Mouse (Mus musculus) cerebellum, adult 11 months (tissue): ENCODE data around the gene Frmd4a.
A peak's percentile ranks its signal among the peaks of the same experiment; 100 is the strongest.
"Not testable (repeated sequence)": the region's sequence is repeated elsewhere in the genome, so short reads cannot be mapped to it uniquely, and the experiment has no call there.

Experiments
- DNase-seq: peaks from one replicate; pipeline ENCODE4 v3.0.0; 2022

The Frmd4a gene

DNA sequence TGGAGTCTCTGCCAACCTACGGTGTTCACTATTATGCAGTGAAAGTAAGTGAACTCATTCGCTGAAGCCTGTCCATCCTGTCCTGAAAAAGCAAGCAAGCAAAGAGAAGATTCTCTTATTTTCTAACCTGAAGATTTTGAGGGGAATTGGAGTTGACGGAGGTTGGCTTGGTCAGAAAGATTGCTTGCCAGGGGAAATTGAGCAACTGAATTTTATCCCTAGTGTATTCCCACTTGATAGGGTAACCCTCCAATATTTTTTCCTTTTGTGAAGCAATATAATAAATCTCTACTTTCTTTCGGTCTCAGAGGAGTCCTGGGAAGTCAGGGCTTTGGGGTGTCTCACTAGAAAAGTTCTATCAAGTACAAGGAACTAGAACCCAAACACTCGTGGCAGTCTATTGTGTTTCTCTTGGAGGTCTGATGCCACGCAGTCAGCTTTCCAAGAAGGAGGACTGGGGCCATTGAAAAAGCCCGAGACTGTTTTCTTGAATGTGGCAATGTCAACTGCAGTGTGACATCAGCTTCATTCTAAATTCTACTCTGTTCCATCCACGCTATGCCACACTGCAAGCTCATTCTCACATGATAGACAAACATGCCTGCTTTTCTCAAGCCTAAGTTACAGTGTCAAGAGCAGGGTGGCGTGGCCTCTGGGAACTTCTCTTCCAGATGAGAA lies 517.8 kb downstream of the Frmd4a start:
- no peak for DNase-seq

DNA sequence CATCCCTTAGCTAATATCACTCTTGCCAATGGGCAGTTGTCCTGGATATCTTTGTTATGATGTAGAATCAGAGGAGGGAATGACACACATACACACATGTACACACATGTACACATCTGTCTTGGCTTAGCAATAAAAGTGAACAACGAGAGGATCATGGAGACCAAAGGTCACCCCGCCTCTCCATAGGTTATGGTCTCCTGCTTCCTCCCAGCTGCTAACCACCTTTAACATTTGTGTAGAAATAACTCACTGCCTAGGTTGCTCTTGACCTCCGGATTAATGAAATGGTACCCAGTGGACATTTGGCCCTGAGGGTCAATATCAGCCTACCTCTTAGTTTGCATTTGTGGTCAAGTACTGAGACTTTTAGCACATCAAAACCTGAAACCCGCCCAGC lies 523.8 kb downstream of the Frmd4a start:
- DNase-seq = no peak

DNA sequence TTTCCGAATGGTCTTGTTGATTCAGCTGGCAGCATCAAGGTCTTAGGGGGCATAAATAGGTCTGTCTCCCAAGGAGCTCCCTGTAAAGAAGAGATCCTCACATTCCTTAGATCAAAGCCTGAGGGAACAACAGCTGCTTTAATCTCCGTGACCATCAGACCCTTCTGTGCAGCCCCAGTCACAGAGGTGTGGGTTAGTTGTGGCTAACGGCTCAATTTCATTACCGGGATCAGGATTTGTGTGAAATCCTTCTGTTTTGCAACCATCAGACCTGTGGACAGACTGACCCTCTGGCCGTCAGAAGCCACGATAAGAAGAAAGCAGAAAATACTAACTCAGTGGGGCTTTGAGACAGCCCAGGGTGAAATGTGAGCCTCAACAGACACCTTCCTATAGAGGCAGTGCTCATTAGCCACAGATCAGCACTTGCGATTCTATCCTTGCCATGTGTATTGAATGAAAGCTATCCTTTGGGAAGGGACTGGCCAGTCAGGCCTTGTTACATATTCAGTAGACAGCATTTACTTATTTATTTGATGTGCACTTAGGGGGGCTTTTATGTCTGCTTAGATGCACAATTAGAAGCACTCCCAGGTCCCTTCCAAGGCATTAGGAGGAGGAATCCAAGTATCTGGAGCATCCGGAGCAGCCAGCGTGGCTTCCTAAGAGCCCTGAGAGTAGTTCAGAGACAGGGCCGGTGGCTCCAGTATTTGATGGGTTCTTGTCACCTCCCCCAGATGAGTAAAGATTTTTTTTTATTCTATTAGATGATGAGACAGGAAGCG lies 524.5 kb downstream of the Frmd4a start:
- DNase-seq = no peak

DNA sequence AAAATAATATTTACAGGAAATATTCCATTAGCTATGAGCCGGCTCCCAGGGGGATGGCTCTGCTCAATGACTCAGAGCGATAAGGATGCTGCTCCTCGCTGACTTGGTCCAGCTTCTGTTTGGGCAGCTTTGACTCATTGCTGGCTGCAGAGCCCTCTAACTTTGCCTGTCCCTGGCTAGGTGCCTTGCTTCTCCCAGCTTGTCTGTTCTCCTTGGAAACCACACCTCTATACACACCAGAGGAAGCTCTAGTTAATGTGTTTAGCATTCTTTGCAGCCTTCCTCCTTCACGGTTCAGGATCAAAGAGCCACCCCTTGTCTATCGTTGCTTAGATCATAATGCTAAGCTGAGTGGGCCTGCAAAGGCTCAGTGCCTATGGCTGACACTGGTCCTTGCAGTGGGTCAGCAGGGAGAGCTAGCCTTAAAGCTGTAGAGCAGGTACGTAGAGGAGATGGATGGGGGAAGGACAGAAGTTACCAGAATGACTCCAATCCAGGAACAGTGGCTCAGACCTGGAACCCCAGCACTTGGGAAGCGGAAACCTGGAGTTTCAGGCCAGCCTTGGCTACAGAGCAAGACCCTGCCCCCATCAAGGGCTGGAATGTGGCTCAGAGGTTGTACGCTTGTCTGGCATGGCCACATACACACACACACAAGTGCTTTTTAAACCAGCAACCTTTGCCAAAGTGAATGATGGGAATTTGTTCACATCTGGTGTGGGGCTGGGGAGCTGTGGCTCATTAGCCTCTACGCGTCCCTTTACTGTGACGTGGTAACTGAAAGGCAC lies 525.3 kb downstream of the Frmd4a start:
- DNase-seq = no peak

DNA sequence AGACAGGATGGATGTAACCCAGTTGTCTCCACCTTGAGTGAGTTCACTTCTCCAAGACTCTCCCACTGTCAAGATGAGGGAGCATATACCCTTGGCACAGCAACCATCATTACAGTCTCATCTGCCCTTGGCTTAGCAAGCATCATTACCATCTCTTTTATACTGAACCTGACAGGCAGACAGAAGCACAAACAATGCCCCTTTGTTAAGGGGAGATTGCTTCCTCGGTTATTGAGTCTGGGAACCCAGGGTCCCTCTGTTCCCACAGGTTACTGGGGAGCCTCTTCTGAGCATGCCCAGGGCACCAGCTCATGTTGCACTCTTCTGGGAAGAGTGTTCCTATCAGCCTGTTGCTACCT lies 525.9 kb downstream of the Frmd4a start:
- no peak for DNase-seq

GRCm38 (mm10) chr2:4544360-4544759 lies 526.8 kb downstream of the Frmd4a start:
- no peak for DNase-seq

- no peak for DNase-seq
Measured at GRCm38 (mm10) chr2:4545261-4545660, 527.7 kb downstream of the Frmd4a start.

- no peak for DNase-seq
Measured at GRCm38 (mm10) chr2:4547003-4547662, 529.6 kb downstream of the Frmd4a start.

GRCm38 (mm10) chr2:4549271-4549670 lies 531.8 kb downstream of the Frmd4a start:
- DNase-seq = no peak

DNA sequence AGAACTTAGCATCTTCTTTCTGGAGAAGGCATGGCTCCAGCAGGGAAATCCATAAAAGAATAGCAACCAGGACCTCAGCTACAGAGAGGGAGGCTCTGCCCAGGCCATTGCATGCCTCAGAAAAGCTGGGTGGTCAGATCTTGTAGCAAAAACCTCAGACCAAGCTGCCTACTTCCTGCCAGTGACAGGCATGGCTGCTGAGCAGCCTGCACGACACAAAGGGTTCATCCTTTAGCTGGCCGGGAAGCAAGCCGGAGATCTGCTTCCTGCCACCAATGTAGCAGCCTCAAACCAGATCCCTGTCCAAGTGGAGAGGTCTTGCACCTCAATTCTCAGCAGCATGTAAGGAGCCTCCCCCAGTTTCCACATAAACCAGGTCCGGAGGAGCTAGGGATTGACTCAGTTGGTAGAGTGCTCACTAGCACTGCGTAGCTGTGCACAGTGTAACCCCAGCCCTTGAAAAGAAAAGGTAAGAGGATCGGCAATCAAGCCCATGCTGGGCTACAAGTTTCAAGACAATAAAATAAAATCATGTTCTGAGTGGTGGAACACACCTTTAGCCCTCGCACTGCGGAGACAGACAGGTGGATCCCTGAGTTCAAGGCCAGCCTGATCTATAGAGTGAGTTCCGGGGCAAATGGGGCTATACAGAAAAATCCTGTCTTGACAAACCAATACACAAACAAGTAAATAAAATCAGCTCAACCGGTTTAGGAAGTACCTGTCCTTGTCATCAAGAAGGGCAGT lies 532.7 kb downstream of the Frmd4a start:
- no peak for DNase-seq

GRCm38 (mm10) chr2:4551438-4551837 lies 533.9 kb downstream of the Frmd4a start:
- DNase-seq = no peak

DNA sequence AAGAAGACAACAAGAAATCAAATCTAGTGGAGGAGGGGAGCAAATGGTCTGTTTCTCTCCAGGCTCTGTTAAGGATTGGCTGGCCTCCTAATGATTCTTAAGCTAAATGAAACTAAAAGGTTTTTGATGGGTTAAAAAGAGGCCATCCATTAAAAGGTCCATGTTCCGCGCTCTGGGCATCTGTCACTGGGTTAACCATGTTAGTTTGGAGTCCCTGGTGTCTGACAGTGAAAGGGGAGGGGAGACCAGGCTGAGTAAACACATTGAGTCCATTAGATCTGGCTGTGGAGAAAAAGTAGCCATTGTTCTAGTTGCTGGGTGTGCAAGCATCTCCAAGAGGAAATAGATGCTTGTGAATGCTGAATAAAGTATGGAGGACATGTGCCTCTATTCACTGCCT lies 534.3 kb downstream of the Frmd4a start:
- no peak for DNase-seq

GRCm38 (mm10) chr2:4552486-4552885 lies 535.0 kb downstream of the Frmd4a start:
- DNase-seq = no peak

GRCm38 (mm10) chr2:4555221-4555631 lies 537.7 kb downstream of the Frmd4a start:
- DNase-seq = no peak

- DNase-seq = no peak
Measured at GRCm38 (mm10) chr2:4556188-4556587, 538.7 kb downstream of the Frmd4a start.

- no peak for DNase-seq
Measured at GRCm38 (mm10) chr2:4557028-4557427, 539.5 kb downstream of the Frmd4a start.

DNA sequence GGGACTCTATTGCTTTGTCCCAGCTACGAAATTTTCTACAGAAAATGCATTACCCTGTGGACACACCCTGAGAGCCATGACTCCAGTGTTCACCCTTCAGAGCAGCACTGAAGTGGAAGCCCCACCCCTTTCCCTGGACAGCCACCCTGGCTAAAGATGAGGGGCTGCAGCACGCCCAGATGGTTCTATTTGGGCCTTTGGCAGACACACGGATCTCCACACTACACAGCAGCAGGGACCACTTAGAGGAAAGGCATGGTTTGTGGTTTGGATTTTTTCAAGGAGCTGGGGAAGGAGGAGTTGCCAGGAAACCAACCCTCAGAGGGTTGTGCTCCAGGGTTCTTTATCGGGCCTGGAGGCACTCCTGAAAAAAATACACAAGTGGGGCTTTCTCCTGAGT lies 539.9 kb downstream of the Frmd4a start:
- no peak for DNase-seq

DNA sequence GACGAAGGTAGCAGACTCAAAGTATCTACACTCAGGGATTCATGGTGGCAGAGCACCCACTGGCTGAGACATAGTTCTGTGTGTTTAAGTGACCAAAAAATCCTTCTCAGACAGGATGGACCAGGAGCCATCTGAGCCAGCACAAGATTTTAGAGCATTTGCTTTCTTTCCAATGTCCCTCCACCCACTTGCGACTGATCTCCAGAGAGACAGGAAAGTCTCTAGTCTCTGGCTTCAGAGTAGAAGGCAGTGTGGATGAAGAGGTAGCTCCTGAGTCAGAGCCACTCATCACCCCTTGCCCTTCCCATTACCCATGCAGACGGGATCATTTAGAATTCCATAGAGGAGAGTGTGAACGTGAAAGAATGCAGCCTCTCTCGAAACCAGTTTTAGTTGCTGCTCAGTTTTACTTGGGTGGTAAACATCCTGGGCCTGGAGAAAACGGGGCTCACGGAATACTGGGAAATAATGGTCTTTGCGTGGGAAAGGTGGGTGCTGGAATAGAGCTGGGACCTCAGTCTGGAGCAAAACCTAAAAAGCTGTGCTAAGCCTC lies 541.2 kb downstream of the Frmd4a start:
- no peak for DNase-seq

GRCm38 (mm10) chr2:4559211-4559882 lies 541.8 kb downstream of the Frmd4a start:
- DNase-seq = peak; percentile 68

DNA sequence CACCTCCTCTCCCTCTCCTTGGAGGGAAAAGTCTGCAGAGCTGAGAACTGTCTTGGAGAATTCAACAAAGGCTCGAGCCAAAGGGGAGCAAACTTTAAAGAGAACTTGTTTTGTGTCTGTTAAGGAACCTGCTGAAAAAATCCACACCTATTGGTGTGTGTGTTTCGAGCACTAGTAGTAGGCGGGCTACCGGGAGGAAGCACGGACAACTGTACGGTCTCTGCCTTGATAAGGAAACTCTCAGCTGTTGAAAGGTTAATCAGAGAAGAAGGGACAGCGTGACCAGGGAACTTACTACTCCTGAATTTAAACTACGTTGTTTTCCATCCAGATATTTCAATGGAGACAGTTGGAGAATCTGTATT lies 542.3 kb downstream of the Frmd4a start:
- no peak for DNase-seq

DNA sequence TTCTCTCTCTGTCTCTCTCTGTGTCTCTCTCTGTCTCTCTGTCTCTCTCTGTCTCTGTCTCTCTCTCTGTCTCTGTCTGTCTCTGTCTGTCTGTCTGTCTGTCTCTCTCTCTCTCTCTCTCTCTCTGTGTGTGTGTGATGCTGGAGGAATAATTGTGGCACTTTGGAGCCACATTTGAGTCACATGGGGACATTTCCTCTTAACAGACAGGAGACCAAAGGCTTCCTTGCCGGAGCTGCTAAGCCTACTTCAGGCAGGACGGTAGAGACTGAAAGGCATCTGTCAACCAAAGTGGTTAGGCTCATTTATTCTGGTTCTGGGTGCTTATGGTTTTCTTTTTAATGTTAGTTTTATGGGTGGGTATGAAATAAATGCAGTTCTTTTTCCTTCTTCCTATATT lies 543.0 kb downstream of the Frmd4a start:
- DNase-seq = not testable (repeated sequence)

DNA sequence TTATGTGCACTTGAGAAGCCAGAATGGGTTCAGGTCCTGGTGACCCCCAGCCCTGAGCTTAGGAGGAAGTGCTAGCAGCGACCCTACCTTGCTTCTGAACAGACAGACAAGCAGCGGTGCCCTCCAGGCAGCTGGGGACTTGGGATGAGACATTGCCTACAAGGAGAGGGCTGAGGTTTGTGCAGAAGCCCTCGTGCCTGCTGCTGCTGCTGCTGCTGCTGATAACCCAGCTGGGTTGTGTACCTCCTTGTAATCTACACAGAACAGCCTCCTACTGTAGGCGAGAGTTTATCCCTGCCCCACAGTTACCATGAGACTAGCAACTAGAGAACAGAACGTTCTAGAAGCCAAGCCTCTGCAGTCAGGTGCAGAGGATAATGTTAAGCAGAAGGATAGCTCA lies 543.7 kb downstream of the Frmd4a start:
- DNase-seq = no peak
